Mouse (Mus musculus): ENCODE results near the gene Nfia.

The Nfia gene

GRCm38 (mm10) chr4:98002206-98002605 lies 229.7 kb downstream of the Nfia start:
- no peak for DNase-seq (ENCODE audit: low read depth, low spot score)

DNA sequence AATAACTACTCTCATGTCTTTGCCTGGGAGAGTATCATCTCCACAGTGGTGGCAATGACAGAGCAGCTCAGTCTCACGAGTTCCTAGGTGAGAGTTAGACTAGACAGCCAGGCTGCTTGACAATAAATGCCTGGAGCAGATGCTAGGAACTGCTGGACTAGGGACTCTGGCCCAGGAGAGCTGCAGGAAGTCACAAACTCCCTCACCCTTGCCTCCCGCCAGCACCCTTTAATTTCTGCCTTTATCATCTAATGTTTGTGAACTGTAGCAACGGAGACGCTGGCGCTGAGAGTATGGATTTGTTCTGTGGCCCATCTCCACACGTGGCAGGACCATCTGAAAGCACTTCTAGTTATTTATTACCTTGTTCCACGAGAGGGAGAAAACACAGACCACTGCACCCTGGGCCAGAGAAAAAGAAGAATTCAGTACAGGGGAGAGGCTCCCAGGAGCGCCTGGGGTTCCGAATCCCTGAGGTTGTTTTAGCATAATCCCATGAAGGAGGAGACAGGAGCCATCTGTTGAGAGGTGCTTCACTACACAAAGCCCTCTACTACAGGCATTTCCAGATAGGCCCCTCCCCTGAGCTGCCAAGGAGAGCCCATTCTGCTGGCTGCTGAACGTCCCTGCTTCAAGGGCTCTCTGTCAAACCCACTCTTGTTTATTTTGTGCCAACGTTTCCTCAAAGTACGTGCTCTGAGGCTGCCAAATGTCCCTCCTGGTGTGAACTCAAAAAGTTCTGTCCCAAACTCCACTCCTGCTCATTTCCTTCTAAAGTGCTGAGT lies 231.0 kb downstream of the Nfia start:
- DNase-seq (ENCODE audit: low read depth, low spot score), result no peak

DNA sequence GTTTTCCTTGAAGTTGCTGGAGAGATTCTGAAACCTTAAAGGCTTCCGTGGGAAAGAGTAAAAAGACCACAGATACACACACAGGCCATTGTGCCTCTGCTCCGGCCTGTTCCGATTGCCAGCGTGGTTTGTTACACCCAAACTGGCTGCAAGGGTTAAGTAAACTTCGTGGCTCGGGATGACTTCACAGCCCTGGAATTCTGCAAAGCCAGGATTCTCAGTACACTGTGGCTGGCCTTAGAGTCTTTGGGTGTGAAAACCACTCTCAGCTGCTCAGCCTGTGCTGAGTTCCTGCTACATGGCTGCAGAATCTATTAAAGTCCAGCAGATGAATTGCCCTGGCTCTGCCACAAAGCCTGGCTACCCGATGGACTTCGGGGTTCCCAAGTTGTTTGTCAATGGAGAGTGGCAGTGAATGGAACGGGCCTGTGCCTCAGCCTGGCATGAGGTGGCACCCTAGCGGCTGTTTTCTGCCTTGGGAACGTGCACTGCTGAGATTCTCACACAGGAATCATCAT lies 231.6 kb downstream of the Nfia start:
- peak; percentile 8 for DNase-seq (ENCODE audit: low read depth, low spot score)

- DNase-seq (ENCODE audit: low read depth, low spot score), result no peak
Measured at GRCm38 (mm10) chr4:98004986-98005385, 232.5 kb downstream of the Nfia start.

- no peak for DNase-seq (ENCODE audit: low read depth, low spot score)
Measured at GRCm38 (mm10) chr4:98008814-98009368, 236.4 kb downstream of the Nfia start.

- DNase-seq (ENCODE audit: low read depth, low spot score), result no peak
Measured at GRCm38 (mm10) chr4:98009966-98010365, 237.4 kb downstream of the Nfia start.

DNA sequence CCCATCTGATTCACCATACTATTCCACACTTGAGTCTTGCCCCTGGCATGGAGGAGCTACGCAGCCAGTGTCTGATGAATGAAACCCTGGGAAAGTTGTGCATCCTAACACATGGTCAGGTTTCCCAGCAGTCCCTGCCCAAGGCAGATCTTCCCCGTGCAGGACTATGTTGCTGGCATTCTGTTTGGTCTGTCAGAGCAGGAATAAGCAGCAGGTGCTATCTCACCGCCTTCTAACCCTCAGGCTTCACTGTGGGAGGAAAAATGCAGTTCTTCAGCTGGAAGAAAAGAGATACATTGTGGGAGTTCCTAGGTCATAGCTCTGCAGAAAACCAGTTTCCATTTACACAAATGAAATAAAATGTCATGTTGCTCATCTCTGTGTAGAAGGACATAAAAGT lies 247.3 kb downstream of the Nfia start:
- DNase-seq (ENCODE audit: low read depth, low spot score), result no peak

DNA sequence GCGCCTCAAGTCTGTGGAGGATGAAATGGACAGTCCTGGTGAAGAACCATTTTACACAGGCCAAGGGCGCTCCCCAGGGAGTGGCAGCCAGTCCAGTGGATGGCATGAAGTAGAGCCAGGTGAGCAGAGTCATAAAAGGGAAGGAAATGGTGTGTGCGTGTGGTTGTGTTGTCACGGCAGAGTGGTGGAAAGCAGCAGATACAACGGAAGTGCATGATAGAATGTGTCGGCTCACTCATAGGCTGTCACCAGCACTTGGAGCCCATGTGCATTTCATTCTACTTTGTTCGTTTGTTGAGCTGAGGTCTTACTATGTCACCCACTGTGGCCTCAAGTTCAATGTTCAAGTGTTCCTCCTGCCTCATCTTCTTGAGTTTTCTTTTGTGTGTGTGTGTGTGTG lies 248.3 kb downstream of the Nfia start:
- no peak for DNase-seq (ENCODE audit: low read depth, low spot score)

DNA sequence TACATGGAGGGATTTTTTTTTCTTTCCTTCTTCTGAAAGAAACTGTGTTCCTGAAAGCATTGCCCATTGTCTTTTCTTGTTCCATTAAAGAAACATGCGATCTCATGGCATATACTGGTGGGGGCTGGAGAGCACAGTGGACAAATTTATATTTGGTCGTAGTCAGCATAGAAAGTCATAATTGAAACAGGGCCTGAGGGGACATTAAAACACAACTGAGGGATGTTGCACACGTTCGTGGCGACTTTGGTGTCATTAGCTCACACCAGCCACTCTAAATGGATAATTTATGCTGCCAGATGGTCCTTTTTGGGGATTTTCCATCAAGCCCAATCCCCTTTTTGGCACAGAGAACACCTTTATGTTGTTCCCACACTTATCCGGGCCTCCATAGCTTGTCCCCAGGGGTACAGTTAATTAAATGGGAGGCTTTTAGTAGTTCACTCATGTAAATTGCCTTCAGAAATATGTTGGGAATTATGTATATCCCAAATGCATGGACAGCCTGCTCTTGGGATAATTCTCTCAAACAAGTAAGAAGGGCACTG lies 250.8 kb downstream of the Nfia start:
- DNase-seq (ENCODE audit: low read depth, low spot score), result no peak

- DNase-seq (ENCODE audit: low read depth, low spot score), result no peak
Measured at GRCm38 (mm10) chr4:98027412-98027811, 254.9 kb downstream of the Nfia start.

DNA sequence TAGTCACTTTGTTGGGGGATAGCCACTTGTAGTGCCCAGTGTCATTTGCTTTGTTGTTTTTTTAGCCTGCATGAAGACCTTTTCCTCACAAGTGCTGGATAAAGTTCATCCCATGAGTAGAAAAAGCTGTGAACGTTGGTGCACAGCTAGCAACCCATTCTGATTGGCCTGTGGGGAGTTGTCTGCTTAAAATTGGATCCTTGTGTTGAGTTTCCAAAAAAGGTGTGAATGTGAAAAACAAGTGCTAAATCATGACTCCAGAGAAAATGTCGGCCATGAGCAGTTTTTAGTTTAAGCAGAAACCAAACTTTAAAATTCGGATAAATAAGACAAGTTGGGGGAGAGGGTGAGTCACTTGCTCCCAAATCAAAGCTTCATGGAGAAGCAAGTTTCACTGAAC lies 259.3 kb downstream of the Nfia start:
- DNase-seq (ENCODE audit: low read depth, low spot score), result no peak

- DNase-seq (ENCODE audit: low read depth, low spot score), result no peak
Measured at GRCm38 (mm10) chr4:98032332-98032731, 259.8 kb downstream of the Nfia start.

- no peak for DNase-seq (ENCODE audit: low read depth, low spot score)
Measured at GRCm38 (mm10) chr4:98039095-98039494, 266.6 kb downstream of the Nfia start.

DNA sequence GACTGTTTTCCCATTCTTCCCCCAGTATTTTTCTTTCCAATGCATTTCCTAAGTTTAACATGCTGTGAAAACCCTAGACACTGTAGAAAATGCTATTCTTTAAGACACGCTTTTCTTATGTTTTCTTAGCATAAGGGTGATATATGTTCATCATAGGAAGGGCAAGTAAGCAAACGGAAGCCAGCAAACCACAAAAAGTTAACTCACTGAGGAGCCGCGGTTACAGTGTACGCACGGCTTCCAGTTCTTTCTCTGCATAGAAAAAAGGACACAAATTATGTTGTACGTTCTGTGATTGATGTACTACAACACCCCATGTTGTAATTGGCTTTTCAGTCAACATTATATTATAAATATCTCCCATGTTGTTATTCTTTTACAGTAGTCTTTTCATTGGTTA lies 267.6 kb downstream of the Nfia start:
- no peak for DNase-seq (ENCODE audit: low read depth, low spot score)

DNA sequence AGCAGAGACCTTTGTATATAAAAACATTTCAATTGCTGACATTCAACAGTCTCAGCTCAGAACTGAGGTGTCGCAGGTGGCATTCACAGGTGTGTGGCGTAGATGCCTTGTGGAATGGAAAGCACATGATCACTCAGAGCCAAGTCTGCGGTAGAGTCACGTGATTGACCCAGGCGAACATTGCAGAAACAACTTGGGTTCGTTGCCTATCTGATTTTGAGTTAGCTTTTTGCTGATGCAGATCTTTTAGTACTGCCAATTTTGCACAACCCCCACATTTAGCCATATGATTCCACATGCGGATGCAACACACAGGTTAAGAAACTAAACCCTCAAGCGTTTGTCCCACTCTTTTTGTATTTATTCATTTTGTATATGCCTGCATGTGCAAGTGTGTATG lies 272.1 kb downstream of the Nfia start:
- no peak for DNase-seq (ENCODE audit: low read depth, low spot score)

- DNase-seq (ENCODE audit: low read depth, low spot score), result no peak
Measured at GRCm38 (mm10) chr4:98047369-98047768, 274.8 kb downstream of the Nfia start.

- no peak for DNase-seq (ENCODE audit: low read depth, low spot score)
Measured at GRCm38 (mm10) chr4:98049584-98049983, 277.1 kb downstream of the Nfia start.

DNA sequence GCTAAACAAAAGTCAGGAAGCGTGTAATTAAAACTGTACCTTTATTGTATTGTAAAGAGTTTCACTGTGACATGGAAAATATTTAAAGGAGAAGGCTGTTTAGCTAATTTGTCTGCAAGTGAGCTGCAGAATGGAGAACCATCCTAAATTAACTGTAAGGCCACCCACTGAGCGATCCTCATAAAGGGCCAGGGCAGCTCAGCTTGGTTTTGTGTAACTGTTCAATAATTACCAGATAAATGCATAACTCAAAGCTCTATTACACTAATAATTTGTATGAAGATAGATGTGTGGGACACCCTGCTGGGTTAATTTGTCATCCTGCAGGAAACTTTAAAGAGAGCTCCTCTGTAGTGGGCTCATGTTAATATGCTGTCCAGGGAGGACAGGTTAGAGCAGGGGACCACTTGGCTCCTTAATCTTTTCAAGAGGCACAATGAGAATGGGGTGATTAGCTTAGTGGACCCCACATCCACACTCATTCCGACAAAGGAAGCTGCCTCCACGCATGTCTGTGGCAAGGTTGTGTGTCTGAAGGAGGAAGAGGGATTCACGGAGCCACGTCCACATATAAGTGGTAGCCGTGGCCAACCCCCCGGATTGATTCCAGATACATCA lies 277.6 kb downstream of the Nfia start:
- no peak for DNase-seq (ENCODE audit: low read depth, low spot score)

DNA sequence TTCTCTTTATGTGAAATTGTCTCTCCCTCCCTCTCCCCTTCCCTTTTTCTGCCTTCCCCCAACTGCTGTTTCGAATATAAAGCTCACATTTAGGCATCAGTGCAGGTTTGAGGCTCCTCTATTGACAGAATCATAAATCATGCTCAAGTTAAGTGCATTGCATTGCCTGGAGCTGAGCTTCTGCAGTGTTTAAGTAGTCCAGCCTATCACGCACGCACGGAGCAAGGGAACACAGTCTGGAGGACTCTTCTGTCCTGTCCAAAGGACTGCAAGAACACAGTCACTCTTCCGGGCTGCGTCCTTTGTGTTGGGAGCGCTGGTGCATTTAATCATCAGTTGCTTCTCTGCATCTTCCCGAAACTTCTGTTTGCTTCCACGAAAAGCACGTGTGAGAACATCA lies 278.2 kb downstream of the Nfia start:
- DNase-seq (ENCODE audit: low read depth, low spot score), result no peak

DNA sequence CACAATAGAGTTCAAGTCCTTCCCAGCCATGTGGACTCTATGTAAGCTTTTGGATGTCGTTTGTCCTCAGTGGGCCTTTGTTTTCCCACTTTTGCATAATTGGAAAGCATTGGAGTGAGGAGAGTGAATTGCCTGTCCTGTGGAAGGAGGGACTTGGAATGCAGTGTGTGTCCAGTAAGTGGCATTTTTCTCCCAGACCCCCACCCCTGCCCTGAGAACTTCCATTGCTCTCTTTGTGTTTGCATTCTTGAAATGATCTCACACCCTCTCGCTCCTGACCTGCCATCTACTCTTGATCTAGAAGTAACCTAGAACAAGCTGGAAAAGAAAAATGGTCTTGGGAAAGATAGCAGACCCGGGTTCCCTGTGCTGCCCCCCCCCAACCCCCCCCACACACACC lies 278.8 kb downstream of the Nfia start:
- no peak for DNase-seq (ENCODE audit: low read depth, low spot score)

- no peak for DNase-seq (ENCODE audit: low read depth, low spot score)
Measured at GRCm38 (mm10) chr4:98055036-98055435, 282.5 kb downstream of the Nfia start.

GRCm38 (mm10) chr4:98056396-98057020 lies 284.0 kb downstream of the Nfia start:
- no peak for DNase-seq (ENCODE audit: low read depth, low spot score)

All from retina, postnatal 7 days (tissue).